Comparison of ENCODE assay signal across 13 mouse cellular contexts in the genomic region with DNA sequence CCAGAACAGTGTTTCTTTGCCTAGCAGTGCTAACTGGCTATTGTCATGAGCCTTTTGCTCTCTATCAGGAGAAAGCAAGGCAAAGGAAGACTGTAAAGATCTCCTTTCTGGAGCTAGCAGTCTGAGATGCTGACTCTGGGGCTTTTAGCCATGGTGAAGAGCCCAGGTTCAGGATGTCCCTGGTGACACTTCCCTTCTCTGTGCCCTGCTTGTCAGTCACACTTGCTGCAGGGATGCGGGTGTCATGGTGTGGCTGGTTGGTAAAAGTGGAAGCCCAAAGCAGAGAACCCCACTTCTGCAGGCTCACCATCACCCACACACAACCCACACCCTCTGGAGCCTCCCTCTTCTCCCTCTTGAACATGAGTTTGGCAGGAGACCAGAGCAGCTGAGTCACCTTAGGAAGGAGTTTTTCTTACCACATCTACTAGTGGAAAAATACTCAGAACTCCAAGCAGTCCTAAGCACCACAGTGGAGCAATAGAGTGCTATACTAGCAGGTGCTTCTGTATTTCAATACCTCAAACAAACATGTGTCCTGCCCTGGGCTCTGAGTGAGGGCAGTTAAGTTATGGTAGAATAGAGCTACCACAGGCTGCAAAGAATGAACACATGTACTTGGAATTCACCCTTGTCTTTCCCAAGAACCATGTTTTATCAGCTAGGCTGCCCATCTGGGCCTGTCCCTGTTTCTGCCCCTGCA.
DNase-seq lines count a peak whose midpoint lies in the region; ATAC-seq and TF ChIP-seq lines count a peak whose summit lies in the region.
"Had no signal": no experiment of that assay in that cellular context is flagged by ENCODE, and none has a peak within 500 bp of the region (broad histone marks: within the 10 kb centered on the region; RNA-seq: fewer than 3 reads in every experiment).

No protein-coding gene starts in this region.

- no peaks in the 10 kb centered on the region for H3K36me3 ChIP-seq in forebrain, embryonic 13.5 days (ENCODE audit: poor library complexity, severe bottlenecking)
- H3K36me3 ChIP-seq: heart, embryonic 13.5 days; limb, embryonic 10.5 days; midbrain, embryonic 15.5 days had no signal

- no peak for ATAC-seq in forebrain, embryonic 13.5 days
- ATAC-seq: midbrain, embryonic 15.5 days had no signal

- no peak overlapping the region for H3K4me2 ChIP-seq in forebrain, embryonic 13.5 days
- H3K4me2 ChIP-seq: heart, embryonic 13.5 days; lung, embryonic 14.5 days; midbrain, embryonic 15.5 days had no signal

- WGBS in forebrain, embryonic 13.5 days, result 100% methylated on average over 1 of the region's 1 CpGs

- intact Hi-C loops in heart, postnatal 25 days (cut with DNase I), result no loop called here

- H3K4me3 ChIP-seq in layer of hippocampus, adult 2 months, result no peak overlapping the region
- H3K4me3 ChIP-seq in forebrain, embryonic 13.5 days, result no peak overlapping the region
- H3K4me3 ChIP-seq: heart, embryonic 13.5 days; limb, embryonic 10.5 days; midbrain, embryonic 15.5 days had no signal

- DNase-seq in layer of hippocampus, adult 2 months (ENCODE audit: low spot score in 2 of 2), result peak; percentile 21 to 64
- DNase-seq in layer of hippocampus, adult 9-10 months (ENCODE audit: low spot score), result no peak
- peak; percentile 95 for DNase-seq in brain, adult 2 months (ENCODE audit: low read depth, low spot score)
- DNase-seq in left cerebral cortex, adult 8-10 months (ENCODE audit: low spot score in 2 of 2), result peak; percentile 59 to 90
- peak; percentile 33 to 36 for DNase-seq in right cerebral cortex, postnatal 10 days (ENCODE audit: low spot score in 2 of 2)
- DNase-seq in urinary bladder, postnatal 4 days (ENCODE audit: low spot score in 2 of 2), result no peak
- no peak for DNase-seq in heart, postnatal 25 days (ENCODE audit: low spot score)
- DNase-seq: cerebellum, adult 11 months; lung, embryonic 14.5 days had no signal

- no peaks in the 10 kb centered on the region for H3K9me3 ChIP-seq in forebrain, embryonic 13.5 days (replicated peaks)
- H3K9me3 ChIP-seq: heart, embryonic 13.5 days; limb, embryonic 10.5 days; midbrain, embryonic 15.5 days had no signal

- H3K27me3 ChIP-seq in forebrain, embryonic 13.5 days, result no peaks in the 10 kb centered on the region
- H3K27me3 ChIP-seq: heart, embryonic 13.5 days; midbrain, embryonic 15.5 days had no signal

- no peaks in the 10 kb centered on the region for H3K4me1 ChIP-seq in forebrain, embryonic 13.5 days
- H3K4me1 ChIP-seq: heart, embryonic 13.5 days; limb, embryonic 10.5 days; midbrain, embryonic 15.5 days had no signal

- TF ChIP-seq CTCF in layer of hippocampus, adult 2 months (conservative IDR thresholded peaks at IDR 0.05), result no peak

- H3K27ac ChIP-seq in layer of hippocampus, adult 2 months, result no peak overlapping the region
- no peak overlapping the region for H3K27ac ChIP-seq in forebrain, embryonic 13.5 days
- H3K27ac ChIP-seq: heart, embryonic 13.5 days; limb, embryonic 10.5 days; midbrain, embryonic 15.5 days had no signal

- no peak overlapping the region for H3K9ac ChIP-seq in forebrain, embryonic 13.5 days
- H3K9ac ChIP-seq: heart, embryonic 13.5 days; lung, embryonic 14.5 days; midbrain, embryonic 15.5 days had no signal

Comparison
In these comparisons a context has a peak if more than half of its experiments do, and no peak if none do; other contexts are left out.
1. DNase-seq: peak in layer of hippocampus, adult 2 months (2 of 2), brain, adult 2 months (single experiment), left cerebral cortex, adult 8-10 months (2 of 2) and right cerebral cortex, postnatal 10 days (2 of 2); none in layer of hippocampus, adult 9-10 months (single experiment), urinary bladder, postnatal 4 days (0 of 2) and heart, postnatal 25 days (single experiment).